Mouse (Mus musculus): ENCODE results near the gene Cldn34c4. TPM values are rescaled to one million over a fixed set of nuclear protein-coding genes. Genes with fewer than 3 reads are reported as not detected.

The Cldn34c4 gene
- polyA plus RNA-seq (2012; rRNA removed) = not detected in 2 replicates

DNA sequence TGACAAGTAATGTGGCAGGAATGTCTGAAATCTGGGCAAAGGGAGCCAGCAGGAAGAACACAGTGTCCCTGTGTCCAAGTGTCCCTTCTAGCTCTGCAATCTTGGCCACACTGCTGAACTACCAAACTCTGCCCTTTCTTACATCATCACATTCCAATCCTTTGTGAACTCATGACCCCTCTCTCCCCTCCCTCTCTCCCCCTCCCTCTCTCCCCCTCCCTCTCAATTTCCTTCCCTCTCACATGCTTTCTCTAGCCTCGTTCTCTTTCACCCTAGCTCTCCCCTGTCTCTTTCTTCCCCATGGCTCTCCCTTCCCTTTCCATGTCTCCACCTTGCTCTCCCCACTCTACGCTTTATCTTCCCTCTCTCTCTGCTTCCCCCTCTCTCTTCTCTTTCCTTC is at the start of gene Cldn34c4:
TSS of gene Cldn34c4 (minus strand) at position 101 of the 400 bp plus-strand sequence.
- no peak for DNase-seq (ENCODE audit: low spot score)

DNA sequence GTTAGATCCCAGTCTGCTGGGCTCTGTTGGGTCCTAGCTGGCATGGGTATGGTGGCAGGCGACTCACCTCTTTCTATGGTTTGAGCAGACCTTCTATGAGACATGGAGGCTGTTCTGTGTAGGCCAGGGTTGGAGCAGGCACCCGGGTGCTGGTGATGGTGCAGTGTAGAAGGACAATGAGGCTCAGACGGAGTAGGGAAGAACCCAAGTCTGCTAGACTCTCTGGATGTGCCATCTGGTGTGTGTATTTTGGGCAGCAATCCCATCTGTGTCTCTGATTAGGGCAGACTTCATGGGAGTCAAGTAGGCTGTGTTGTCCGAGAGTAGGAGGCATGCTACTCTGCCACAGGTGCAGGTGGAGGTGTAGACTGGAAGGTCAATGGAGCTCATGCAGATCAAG is 10.7 kb upstream of the Cldn34c4 start:
- DNase-seq (ENCODE audit: low spot score) = no peak

Measured in urinary bladder, adult 2 months (tissue).